Mouse (Mus musculus): Measurements from ENCODE around the gene OR5BS1P. TPM values are rescaled to one million over a fixed set of nuclear protein-coding genes. Genes with fewer than 3 reads are reported as not detected.

Gene OR5BS1P
- polyA plus RNA-seq, 1 experiment from 2014 or later = not detected

GRCm38 (mm10) chr15:98521245-98521644, 51.5 kb downstream of the OR5BS1P start:
- peaks cover 19% of the 10 kb centered on the region; the same call in 1 of the 2 replicates for H3K36me3 ChIP-seq (ENCODE audit: control insufficient read depth, insufficient read depth, low read length)
- H3K4me3 ChIP-seq (ENCODE audit: low read depth, low read length) = no peak overlapping the region
- 96% methylated on average over 3 of the region's 3 CpGs for WGBS
- H3K27me3 ChIP-seq (ENCODE audit: control insufficient read depth, insufficient read depth, low read length) = no peaks in the 10 kb centered on the region
- H3K27ac ChIP-seq (ENCODE audit: low read depth, low read length) = no peak overlapping the region
- ATAC-seq (replicated peaks; ENCODE audit: low FRiP score) (no peak), DNase-seq (ENCODE audit: low spot score) (no peak)
- no peaks in the 10 kb centered on the region for H3K9me3 ChIP-seq (ENCODE audit: control insufficient read depth, low read length)
- H3K4me2 ChIP-seq (ENCODE audit: low read depth, low read length, severe bottlenecking) = no peak overlapping the region
- H3K9ac ChIP-seq (ENCODE audit: low read length) = no peak overlapping the region
- no peaks in the 10 kb centered on the region for H3K4me1 ChIP-seq (replicated peaks; ENCODE audit: control insufficient read depth, insufficient read depth, low read length)

- Histone ChIP-seq H3K27me3 (ENCODE audit: control insufficient read depth, insufficient read depth, low read length) (no peaks in the 10 kb centered on the region), H3K4me3 (ENCODE audit: low read depth, low read length) (no peak overlapping the region), H3K4me1 (replicated peaks; ENCODE audit: control insufficient read depth, insufficient read depth, low read length) (no peaks in the 10 kb centered on the region), H3K4me2 (ENCODE audit: low read depth, low read length, severe bottlenecking) (no peak overlapping the region), H3K27ac (ENCODE audit: low read depth, low read length) (no peak overlapping the region), H3K9me3 (ENCODE audit: control insufficient read depth, low read length) (no peaks in the 10 kb centered on the region), H3K36me3 (ENCODE audit: control insufficient read depth, insufficient read depth, low read length) (peaks cover 28% of the 10 kb centered on the region; the same call in 1 of the 2 replicates), H3K9ac (ENCODE audit: low read length) (no peak overlapping the region)
- 78% methylated on average over 5 of the region's 5 CpGs for WGBS
- ATAC-seq (replicated peaks; ENCODE audit: low FRiP score) (no peak), DNase-seq (ENCODE audit: low spot score) (peak; percentile 32)
These were observed 56.4 kb downstream of the OR5BS1P start for GRCm38 (mm10) chr15:98526057-98526456.

- no peak overlapping the region for H3K27ac ChIP-seq (ENCODE audit: low read depth, low read length)
- ATAC-seq (replicated peaks; ENCODE audit: low FRiP score) (no peak), DNase-seq (ENCODE audit: low spot score) (peak; percentile 35)
- H3K9me3 ChIP-seq (ENCODE audit: control insufficient read depth, low read length) = no peaks in the 10 kb centered on the region
- H3K4me3 ChIP-seq (ENCODE audit: low read depth, low read length) = no peak overlapping the region
- H3K4me2 ChIP-seq (ENCODE audit: low read depth, low read length, severe bottlenecking) = no peak overlapping the region
- H3K9ac ChIP-seq (ENCODE audit: low read length) = no peak overlapping the region
- H3K4me1 ChIP-seq (replicated peaks; ENCODE audit: control insufficient read depth, insufficient read depth, low read length) = 0 out of 2 replicates have a peak, but pooled peaks cover under 1% of the 10 kb centered on the region
- peaks cover 32% of the 10 kb centered on the region; the same call in 1 of the 2 replicates for H3K36me3 ChIP-seq (ENCODE audit: control insufficient read depth, insufficient read depth, low read length)
- no peaks in the 10 kb centered on the region for H3K27me3 ChIP-seq (ENCODE audit: control insufficient read depth, insufficient read depth, low read length)
- WGBS = 95% methylated on average over 5 of the region's 5 CpGs
These were observed 57.5 kb downstream of the OR5BS1P start for GRCm38 (mm10) chr15:98527056-98527771.

GRCm38 (mm10) chr15:98528066-98528563, 58.4 kb downstream of the OR5BS1P start:
- Histone ChIP-seq H3K4me2 (ENCODE audit: low read depth, low read length, severe bottlenecking) (no peak overlapping the region), H3K4me3 (ENCODE audit: low read depth, low read length) (no peak overlapping the region), H3K9ac (ENCODE audit: low read length) (no peak overlapping the region), H3K36me3 (ENCODE audit: control insufficient read depth, insufficient read depth, low read length) (peaks cover 27% of the 10 kb centered on the region; the same call in 1 of the 2 replicates), H3K27ac (ENCODE audit: low read depth, low read length) (no peak overlapping the region), H3K4me1 (replicated peaks; ENCODE audit: control insufficient read depth, insufficient read depth, low read length) (0 out of 2 replicates have a peak, but pooled peaks cover 4% of the 10 kb centered on the region), H3K27me3 (ENCODE audit: control insufficient read depth, insufficient read depth, low read length) (no peaks in the 10 kb centered on the region), H3K9me3 (ENCODE audit: control insufficient read depth, low read length) (no peaks in the 10 kb centered on the region)
- no peak for ATAC-seq (replicated peaks; ENCODE audit: low FRiP score)
- 89% methylated on average over 5 of the region's 5 CpGs for WGBS
- peak; percentile 32 for DNase-seq (ENCODE audit: low spot score)

Small RNA genes lying within 50 kb of the gene (microRNA-seq; reads per million reads assigned to microRNA genes)
- not detected for gene Mir1291 (ENCODE audit: insufficient number of aligned reads)

Other genes with a start within 250 kb of the OR5BS1P start
- gene Gm44579, start 248.9 kb upstream of the OR5BS1P start, polyA plus RNA-seq (2014; fragmentation: Nextera tagmentation; extraction: Ambion mirVana) = not detected in 2 replicates
- gene Olfr287, start 248.8 kb upstream of the OR5BS1P start, polyA plus RNA-seq (2014; fragmentation: Nextera tagmentation; extraction: Ambion mirVana) = not detected in 2 replicates
- not detected in 2 replicates for gene Olfr286, start 235.4 kb upstream of the OR5BS1P start, polyA plus RNA-seq (2014; fragmentation: Nextera tagmentation; extraction: Ambion mirVana)
- gene H1fnt, start 212.6 kb upstream of the OR5BS1P start, polyA plus RNA-seq (2014; fragmentation: Nextera tagmentation; extraction: Ambion mirVana) = not detected in 2 replicates
- gene Zfp641, start 173.7 kb upstream of the OR5BS1P start, polyA plus RNA-seq (2014; fragmentation: Nextera tagmentation; extraction: Ambion mirVana) = 1.2 TPM in 2 replicates
- gene Olfr285, start 152.5 kb upstream of the OR5BS1P start, polyA plus RNA-seq (2014; fragmentation: Nextera tagmentation; extraction: Ambion mirVana) = not detected in 2 replicates
- not detected in 2 replicates for gene Olfr284, start 128.9 kb upstream of the OR5BS1P start, polyA plus RNA-seq (2014; fragmentation: Nextera tagmentation; extraction: Ambion mirVana)
- not detected in 2 replicates for gene Olfr283, start 89.0 kb upstream of the OR5BS1P start, polyA plus RNA-seq (2014; fragmentation: Nextera tagmentation; extraction: Ambion mirVana)
- not detected in 2 replicates for gene Olfr282, start 38.7 kb upstream of the OR5BS1P start, polyA plus RNA-seq (2014; fragmentation: Nextera tagmentation; extraction: Ambion mirVana)
- not detected in 2 replicates for gene Olfr281, start 17.3 kb upstream of the OR5BS1P start, polyA plus RNA-seq (2014; fragmentation: Nextera tagmentation; extraction: Ambion mirVana)
- gene Lalba, start 12.8 kb downstream of the OR5BS1P start, polyA plus RNA-seq (2014; fragmentation: Nextera tagmentation; extraction: Ambion mirVana) = 0.25 TPM in 1 of 2 replicates, not detected in the other
- not detected in 2 replicates for gene Olfr279, start 22.5 kb downstream of the OR5BS1P start, polyA plus RNA-seq (2014; fragmentation: Nextera tagmentation; extraction: Ambion mirVana)
- gene Kansl2, start 64.4 kb downstream of the OR5BS1P start, polyA plus RNA-seq (2014; fragmentation: Nextera tagmentation; extraction: Ambion mirVana) = 138 and 152 TPM in 2 replicates
- gene Ccnt1, start 101.0 kb downstream of the OR5BS1P start, polyA plus RNA-seq (2014; fragmentation: Nextera tagmentation; extraction: Ambion mirVana) = 62.2 and 67.0 TPM in 2 replicates
- not detected in 2 replicates for gene 4930415O20Rik, start 101.1 kb downstream of the OR5BS1P start, polyA plus RNA-seq (2014; fragmentation: Nextera tagmentation; extraction: Ambion mirVana)
- 11.2 and 12.3 TPM in 2 replicates for gene Adcy6, start 140.2 kb downstream of the OR5BS1P start, polyA plus RNA-seq (2014; fragmentation: Nextera tagmentation; extraction: Ambion mirVana)
- 45.3 and 46.9 TPM in 2 replicates for gene Cacnb3, start 160.9 kb downstream of the OR5BS1P start, polyA plus RNA-seq (2014; fragmentation: Nextera tagmentation; extraction: Ambion mirVana)
- gene Ddx23, start 193.0 kb downstream of the OR5BS1P start, polyA plus RNA-seq (2014; fragmentation: Nextera tagmentation; extraction: Ambion mirVana) = 24.2 and 31.2 TPM in 2 replicates
- 1.9 and 2.8 TPM in 2 replicates for gene Rnd1, start 207.6 kb downstream of the OR5BS1P start, polyA plus RNA-seq (2014; fragmentation: Nextera tagmentation; extraction: Ambion mirVana)
- gene Ccdc65, start 238.3 kb downstream of the OR5BS1P start, polyA plus RNA-seq (2014; fragmentation: Nextera tagmentation; extraction: Ambion mirVana) = 0.92 and 1.3 TPM in 2 replicates

All from forebrain, embryonic 11.5 days (tissue).